Mouse (Mus musculus) heart, postnatal 0 days (tissue): Measurements from ENCODE around the gene Dus2.

ENCODE experiments used
- CTCF ChIP-seq: IDR thresholded peaks from 2 replicates; pipeline ENCODE4 v1.5.1; 2016; ENCODE audit warnings: antibody characterized with exemption, control low read depth, low read depth
- EP300 ChIP-seq: IDR thresholded peaks from 2 replicates; pipeline ENCODE4 v1.6.1; 2016; ENCODE audit warnings: antibody characterized with exemption, low read depth

DNA sequence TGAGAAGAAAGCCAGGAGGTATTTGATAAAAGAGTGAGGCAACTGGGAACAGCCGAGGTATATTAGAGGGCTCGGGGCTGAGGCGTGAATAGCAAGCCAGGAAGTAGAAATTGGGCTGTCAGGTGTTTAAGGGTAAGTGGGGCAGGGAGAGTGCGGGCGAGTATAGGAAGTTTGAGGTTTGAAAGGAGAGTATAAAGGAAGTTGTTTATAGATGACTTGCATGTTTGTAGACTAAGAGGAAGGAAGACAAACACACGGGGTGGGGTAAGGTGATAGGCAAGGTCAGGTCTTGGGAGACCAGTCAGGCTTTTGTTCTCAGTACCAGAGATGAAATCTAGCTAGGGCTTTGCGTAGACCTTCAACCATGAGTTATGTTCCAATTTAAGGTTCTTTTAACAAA lies 26.0 kb downstream of the Dus2 start:
- TF ChIP-seq CTCF: no peak
- no peak for TF ChIP-seq EP300
